Mouse (Mus musculus): ENCODE measurements around the gene Dazap1. TPM values are rescaled to one million over a fixed set of nuclear protein-coding genes. Genes with fewer than 3 reads are reported as not detected.

Dazap1 gene
- total RNA-seq, 2 experiments from 2014 or later: 131 to 140 TPM

- no peak for DNase-seq
These were observed 10.7 kb downstream of the Dazap1 start for GRCm38 (mm10) chr10:80271870-80272585.

GRCm38 (mm10) chr10:80273847-80274246 is 12.6 kb downstream of the Dazap1 start:
- DNase-seq: no peak

- no peak for DNase-seq
These were observed 15.0 kb downstream of the Dazap1 start for GRCm38 (mm10) chr10:80276238-80276637.

GRCm38 (mm10) chr10:80278390-80278789 is 17.1 kb downstream of the Dazap1 start:
- no peak for DNase-seq

GRCm38 (mm10) chr10:80279273-80279672 is 18.0 kb downstream of the Dazap1 start:
- no peak for DNase-seq

- peak; percentile 63 for DNase-seq
These were observed 20.0 kb downstream of the Dazap1 start for GRCm38 (mm10) chr10:80281304-80281703.

GRCm38 (mm10) chr10:80281921-80282371 is 20.7 kb downstream of the Dazap1 start:
- DNase-seq: peak; percentile 54

- no peak for DNase-seq
These were observed 21.5 kb downstream of the Dazap1 start for GRCm38 (mm10) chr10:80282481-80283441.

- DNase-seq: no peak
These were observed 24.2 kb downstream of the Dazap1 start for GRCm38 (mm10) chr10:80285222-80286070.

GRCm38 (mm10) chr10:80288097-80288496 is 26.8 kb downstream of the Dazap1 start:
- no peak for DNase-seq

- no peak for DNase-seq
These were observed 27.4 kb downstream of the Dazap1 start for GRCm38 (mm10) chr10:80288657-80289056.

- DNase-seq: peak; percentile 97
These were observed 31.2 kb downstream of the Dazap1 start, which contains the start of gene Rps15 for GRCm38 (mm10) chr10:80292251-80293146. Gene Rps15, plus strand, starts transcription at chr10:80292453.

GRCm38 (mm10) chr10:80293325-80293724 is 32.0 kb downstream of the Dazap1 start:
- DNase-seq: no peak

GRCm38 (mm10) chr10:80294311-80294710 is 33.0 kb downstream of the Dazap1 start:
- DNase-seq: no peak

- no peak for DNase-seq
These were observed 33.6 kb downstream of the Dazap1 start for GRCm38 (mm10) chr10:80294788-80295303.

GRCm38 (mm10) chr10:80295618-80296425 is 34.5 kb downstream of the Dazap1 start, which contains the start of gene Apc2:
Gene Apc2, plus strand, starts transcription at chr10:80295977.
- peak; percentile 73 for DNase-seq

- no peak for DNase-seq
These were observed 35.5 kb downstream of the Dazap1 start for GRCm38 (mm10) chr10:80296824-80297223.

GRCm38 (mm10) chr10:80297526-80298133 is 36.3 kb downstream of the Dazap1 start:
- no peak for DNase-seq

- DNase-seq: peak; percentile 75
These were observed 37.4 kb downstream of the Dazap1 start for GRCm38 (mm10) chr10:80298571-80299281.

Data from heart, postnatal 4 days (tissue).